Mouse (Mus musculus) embryo, embryonic 9.5 days (tissue): ENCODE results near the gene Pam16.

Experiments used
- DNase-seq: peaks from one replicate; pipeline ENCODE4 v3.0.0-alpha.2; 2017; ENCODE audit errors: extremely low spot score

Pam16 gene

GRCm38 (mm10) chr16:4624481-4625110 lies at the start of gene Pam16:
Gene Pam16, minus strand, starts transcription at chr16:4624988.
- DNase-seq: peak; percentile 92

DNA sequence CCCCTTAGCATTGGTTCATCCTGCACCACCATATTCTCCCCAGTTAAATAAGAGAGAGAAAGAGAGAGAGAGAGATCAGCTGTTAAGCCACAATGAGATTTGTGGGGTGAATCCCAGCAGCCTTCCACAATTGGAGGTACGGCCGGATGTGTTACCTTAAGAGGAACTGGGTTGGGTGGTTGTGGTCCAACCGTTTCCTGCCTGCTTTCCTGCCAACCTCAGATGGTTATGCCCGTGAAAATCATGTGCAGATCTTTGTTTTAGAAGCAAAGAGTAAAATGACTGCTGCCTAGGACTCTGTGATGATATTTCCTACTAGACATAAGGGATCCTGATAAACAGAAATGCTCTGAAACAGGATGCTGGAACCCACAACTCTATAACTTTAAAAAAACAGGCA lies 49.3 kb upstream of the Pam16 start:
- DNase-seq: no peak

DNA sequence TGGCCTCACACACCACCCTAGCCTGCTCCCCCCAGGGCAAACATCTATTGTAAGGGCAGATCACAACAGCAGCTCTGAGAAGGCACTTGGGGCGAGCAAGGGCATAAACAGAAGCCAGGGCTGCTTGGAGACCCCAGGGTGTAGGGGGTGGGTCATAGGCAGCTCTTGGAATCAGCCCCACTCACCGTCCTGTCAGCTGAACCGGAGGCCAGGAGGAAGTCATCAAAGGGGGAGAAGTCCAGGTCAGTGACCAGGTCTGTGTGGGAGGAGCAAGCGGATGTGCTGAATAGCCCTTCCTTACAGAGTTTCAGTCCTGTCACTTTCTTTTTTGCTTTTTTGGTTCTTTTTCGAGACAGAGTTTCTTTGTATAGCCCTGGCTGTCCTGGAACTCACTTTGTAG lies 45.5 kb upstream of the Pam16 start:
- DNase-seq: no peak

DNA sequence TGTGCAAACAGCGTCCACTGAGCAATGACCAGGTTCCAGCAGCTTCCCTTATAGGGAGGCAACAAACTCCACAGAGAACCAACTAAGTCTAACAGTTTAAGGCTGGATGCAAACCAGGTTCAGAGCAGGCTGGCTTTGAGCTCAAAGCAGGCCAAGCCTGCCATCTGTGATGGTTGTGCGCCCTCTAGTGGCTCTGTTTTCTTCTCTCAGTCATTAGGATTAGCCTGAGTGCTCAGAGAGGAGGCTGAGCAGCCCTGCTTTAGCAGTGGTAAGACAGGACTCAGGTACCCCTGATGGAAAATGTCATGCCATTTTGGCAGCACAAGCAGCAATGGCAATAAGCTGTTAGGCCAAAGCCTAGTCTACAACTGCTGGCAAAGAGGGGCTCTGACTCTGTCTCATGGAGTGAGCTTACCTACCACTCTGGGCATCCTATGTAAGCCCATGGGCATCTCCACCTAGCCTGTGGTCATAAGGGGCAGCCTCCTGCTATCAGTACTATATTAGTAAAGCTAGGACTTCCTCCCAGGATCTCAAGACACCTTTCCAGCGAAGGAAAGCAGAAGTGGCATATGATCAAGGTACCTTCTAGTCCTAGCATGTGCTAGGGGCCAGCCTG lies 42.5 kb upstream of the Pam16 start:
- peak; percentile 83 for DNase-seq

DNA sequence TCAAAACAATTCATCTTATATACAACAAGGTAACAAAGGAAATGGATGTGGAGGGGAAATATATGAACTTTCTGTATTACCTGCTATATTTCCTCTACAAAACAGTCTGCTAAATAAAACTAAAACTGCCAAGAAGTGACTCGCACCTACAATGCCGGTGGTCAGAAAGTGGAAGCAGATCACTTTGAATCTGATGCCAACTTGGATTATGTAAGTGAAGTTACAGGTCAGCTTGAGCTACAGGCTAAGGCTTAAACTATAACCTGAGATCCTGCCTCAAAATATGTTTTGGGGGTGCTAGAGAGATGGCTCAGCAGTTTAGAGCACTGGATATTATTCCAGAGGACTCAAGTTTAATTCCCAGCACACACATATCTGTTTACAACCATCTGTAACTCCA lies 40.9 kb upstream of the Pam16 start:
- no peak for DNase-seq

DNA sequence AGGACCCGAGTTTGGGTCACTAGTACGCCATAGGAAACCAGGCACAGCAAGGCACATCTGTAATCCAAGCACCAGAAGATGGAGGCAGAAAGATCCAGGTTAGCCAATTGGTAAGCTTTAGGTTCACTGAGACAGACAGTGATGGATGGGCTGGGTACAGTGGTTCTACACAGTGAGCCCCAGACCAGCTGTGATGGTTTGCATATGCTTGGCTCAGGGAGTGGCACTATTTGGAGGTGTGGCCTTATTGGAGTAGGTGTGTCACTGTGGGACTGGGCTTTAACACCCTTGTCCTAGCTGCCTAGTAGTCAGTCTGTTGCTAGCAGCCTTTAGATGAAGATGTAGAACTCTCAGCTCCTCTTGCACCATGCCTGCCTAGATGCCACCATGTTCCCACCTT lies 39.0 kb upstream of the Pam16 start:
- no peak for DNase-seq

GRCm38 (mm10) chr16:4661605-4662004 lies 36.8 kb upstream of the Pam16 start:
- no peak for DNase-seq

DNA sequence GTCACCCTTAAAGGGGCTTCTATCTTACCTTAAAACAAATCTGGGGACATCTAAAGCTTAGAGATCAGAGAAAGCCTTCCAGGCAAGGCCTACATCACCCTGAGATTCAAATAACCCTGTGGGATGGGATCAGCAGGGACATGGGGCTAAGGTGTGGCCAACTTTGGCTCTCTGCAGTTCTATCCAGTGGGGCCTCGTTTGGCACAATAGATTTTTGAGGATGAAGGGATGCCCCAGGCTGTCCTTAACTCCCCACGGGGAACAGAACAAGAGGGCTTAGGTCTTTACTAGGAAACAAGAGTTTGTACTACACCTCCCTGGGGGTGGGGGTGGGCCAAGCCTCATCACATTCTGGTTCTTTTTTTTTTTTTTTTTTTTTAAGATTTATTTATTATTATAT lies 34.5 kb upstream of the Pam16 start:
- DNase-seq: no peak

- DNase-seq: peak; percentile 79
These were observed 34.0 kb upstream of the Pam16 start for GRCm38 (mm10) chr16:4658781-4659245.

DNA sequence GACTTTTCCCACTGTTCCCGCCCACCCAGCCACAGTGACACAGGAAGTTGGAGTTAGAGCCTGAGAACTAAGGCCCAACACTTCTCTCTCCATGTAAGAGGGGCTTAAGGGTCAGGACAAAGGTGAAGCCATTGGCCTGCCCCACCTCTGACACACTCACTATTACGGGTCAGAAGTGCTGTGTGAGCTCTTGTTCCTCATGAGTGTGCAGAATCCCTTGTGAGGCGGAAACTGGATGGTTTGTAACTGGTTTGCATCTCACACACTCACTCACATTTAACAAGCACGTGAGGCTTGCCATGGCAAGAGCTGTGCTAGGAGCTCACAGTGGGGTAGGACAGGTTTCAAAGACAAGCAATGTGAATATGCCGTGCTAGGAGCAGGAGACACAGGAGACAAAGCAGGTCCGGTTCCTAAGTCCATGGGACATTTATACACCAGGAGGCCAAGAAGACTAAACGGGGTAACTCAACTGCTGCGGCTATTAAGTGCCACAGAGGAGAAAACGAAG lies 31.8 kb upstream of the Pam16 start:
- DNase-seq: no peak

GRCm38 (mm10) chr16:4655764-4656570 lies 31.2 kb upstream of the Pam16 start:
- DNase-seq: no peak

DNA sequence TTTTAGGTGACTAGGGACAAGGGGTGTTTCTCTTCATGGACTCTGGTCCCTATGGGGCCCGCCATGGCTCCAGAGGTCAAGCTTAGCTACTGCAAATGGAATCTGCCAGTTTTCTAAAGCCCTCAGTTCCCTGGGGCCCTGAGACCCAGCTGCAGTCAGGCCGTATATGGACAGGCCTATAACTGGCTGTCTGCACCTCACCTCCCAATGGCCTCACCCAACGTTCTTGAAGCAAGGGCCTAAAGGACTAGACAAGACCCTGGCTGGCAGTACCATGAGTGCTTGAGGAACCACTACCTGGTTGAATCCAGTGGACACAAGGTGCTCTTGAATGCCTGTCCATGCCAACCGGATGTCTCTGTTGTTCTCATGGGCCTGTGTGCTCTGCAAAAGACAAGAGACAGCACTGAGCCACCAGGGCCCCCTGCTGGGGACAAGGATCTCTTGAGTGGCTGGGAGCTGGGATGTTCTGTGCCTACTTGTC lies 30.5 kb upstream of the Pam16 start:
- no peak for DNase-seq

DNA sequence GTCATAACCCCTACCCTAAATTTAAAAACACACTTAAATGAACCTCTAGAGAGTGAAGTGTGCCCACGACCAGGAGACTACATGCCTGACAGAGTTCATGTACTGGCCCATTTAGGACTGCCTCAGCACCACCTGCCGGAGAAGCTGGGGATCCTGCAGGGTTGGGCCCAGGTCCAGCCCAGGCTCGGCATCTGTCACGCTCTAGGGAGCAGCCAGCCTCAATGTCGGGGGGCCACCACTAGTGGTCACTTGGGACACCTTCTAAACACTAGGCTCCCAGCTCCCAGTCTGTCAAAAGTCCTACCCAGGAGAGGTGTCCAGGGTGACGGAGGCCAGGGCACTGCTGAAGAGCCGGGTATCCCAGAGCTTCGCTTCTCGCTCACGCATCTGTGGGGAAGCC lies 29.9 kb upstream of the Pam16 start:
- no peak for DNase-seq

DNA sequence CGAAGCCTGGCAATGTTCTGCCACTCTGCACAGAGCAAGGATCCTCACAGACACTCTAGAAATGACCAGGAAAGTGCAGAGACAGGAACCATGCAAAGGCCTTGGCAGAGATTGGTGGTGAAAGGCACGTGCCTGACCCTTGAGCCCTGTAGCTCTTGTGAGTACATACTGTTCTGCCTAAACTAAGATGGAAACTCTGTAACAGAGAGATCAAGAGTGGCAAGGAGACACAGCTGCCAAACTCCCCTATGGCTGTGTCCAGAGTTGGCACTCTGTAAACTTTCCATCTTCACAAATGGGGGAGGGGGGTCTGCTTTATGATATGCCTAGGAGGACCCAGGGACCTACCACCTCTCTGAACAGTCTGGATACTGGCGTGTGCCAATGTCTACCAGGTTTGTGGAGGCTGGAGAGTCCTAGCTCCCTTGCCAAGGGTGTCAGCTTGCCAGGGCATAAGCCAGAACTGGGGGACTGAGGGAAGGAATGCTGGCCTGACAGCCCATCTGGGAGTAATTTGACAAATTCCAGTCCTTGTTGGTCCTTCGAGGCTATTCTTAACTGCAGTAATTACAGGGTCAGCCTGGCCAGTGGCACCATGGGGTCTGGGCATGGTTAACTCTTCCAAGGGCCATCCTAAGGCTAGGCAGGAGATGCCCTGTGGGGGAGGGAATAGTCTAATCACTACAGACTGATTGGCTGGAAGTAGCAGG lies 28.1 kb upstream of the Pam16 start:
- no peak for DNase-seq

DNA sequence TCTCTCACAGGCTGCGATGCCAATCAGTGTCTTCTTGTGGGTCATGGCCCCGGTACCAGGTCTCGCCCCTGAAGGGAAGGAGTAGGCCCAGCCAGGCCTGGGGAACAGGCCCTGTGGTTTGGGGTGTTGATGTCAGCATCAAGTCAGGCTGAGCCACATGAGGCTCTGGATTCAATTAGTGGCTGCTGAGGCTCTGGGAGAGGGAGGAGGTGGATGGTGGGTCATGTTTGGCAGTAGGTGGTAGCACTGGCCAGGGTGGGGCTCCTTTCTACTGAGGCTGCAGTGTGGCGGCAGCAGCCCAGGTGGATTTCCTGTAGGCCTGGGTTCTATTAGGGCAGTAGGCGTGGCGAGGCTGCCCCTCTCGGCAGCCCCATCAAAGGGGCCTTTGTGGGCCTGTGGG lies 26.8 kb upstream of the Pam16 start:
- DNase-seq: peak; percentile 53

DNA sequence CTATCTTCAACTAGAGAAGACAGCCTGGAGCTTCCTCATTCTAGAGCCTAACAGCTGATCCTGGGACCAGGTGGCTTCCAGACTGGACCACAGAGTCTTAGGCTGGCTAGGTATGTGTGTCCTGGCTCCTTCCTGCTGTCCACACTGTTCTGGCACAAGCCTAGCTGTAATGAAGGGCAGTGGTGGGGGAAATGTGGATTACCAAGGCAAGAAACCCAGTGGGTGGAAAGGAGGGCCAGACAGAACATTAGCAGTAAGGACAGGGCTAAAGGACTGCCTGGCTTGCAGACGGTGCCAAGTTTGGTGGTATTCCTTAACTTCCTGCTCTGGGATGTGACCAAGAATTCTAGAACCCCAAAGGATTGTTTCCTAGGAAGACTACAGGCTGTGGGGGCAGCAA lies 26.3 kb upstream of the Pam16 start:
- no peak for DNase-seq

DNA sequence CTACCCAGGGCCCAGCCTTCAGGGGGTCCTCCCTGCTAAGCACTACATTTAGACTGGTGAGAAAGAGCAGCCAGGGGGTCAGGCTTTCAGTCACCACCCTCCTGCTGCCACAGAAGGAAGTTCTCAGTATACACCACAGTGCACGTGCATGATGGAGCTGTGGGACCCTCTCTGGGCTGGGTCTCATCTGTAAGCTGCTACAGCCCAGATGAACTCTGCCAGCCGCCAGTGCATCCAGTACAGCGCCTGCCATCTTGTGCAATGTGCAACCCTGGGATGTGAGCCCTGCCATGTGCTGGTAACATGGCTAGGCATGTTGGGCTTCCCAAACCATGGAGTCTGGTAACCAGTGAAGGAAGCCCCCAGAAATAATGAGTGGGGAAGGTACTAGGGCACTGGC lies 25.4 kb upstream of the Pam16 start:
- DNase-seq: no peak

- DNase-seq: no peak
These were observed 24.9 kb upstream of the Pam16 start for GRCm38 (mm10) chr16:4649692-4650091.

DNA sequence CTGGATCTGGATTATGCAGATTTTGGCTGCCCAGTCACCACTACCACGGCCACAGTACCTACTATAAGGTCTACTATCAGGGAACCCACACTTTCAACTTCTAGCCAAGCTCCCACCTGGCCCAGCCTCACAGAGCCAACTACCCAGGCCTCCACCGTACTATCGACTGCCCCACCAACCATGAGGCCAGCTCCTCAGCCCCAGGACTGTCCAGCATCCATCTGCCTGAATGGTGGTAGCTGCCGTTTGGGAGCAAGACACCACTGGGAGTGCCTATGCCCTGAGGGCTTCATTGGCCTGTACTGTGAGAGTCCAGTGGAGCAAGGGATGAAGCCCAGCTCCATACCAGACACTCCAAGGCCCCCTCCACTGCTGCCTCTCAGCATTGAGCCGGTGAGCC lies 24.4 kb upstream of the Pam16 start:
- no peak for DNase-seq

DNA sequence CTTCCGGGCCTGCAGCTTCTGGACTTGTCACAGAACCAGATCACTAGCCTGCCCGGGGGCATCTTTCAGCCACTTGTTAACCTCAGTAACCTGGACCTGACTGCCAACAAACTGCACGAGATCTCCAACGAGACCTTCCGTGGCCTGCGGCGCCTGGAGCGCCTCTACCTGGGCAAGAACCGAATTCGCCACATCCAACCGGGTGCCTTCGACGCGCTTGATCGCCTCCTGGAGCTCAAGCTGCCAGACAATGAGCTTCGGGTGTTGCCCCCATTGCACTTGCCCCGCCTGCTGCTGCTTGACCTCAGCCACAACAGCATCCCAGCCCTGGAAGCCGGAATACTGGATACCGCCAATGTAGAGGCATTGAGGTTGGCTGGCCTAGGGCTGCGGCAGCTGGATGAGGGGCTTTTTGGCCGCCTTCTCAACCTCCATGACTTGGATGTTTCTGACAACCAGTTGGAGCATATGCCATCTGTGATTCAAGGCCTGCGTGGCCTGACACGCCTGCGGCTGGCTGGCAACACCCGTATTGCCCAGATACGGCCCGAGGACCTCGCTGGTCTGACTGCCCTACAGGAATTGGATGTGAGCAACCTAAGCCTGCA lies 23.7 kb upstream of the Pam16 start:
- no peak for DNase-seq

DNA sequence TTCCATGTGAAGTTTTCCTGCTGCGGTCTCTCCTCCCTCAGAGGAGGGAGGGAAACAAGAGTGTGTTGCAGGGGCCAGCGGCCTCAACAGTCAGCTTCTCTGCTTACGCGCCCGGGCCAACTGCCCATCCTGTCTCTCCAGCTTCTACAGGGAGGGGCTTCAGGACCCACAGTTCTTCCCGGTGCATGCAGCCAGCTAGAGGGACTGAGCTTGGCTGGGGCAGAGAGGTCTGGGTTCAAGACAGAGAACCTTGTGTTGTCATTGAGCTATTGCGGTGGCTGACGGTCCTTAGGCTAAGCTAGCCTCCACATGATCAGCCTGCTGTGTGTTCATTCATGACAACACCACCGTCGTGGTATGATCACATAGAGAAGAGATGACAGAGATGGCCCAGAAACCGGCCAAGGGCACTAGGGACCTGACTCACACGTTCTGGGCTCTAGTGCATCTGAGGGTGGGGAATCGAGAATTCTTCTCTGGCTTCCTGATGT lies 22.9 kb upstream of the Pam16 start:
- no peak for DNase-seq
